Mouse (Mus musculus) liver, embryonic 11.5 days (tissue): ENCODE data around the gene Fbxo45. TPM values are rescaled to one million over a fixed set of nuclear protein-coding genes. Genes with fewer than 3 reads are reported as not detected.
"Not testable (repeated sequence)": the region's sequence is repeated elsewhere in the genome, so short reads cannot be mapped to it uniquely, and the experiment has no call there.

Experiments
- ATAC-seq: fragments of 200-750 bp; cut with Nextera tagmentation; replicated peaks from 2 replicates; pipeline ENCODE4 v1.8.0; 2017; ENCODE audit warnings: moderate number of reproducible peaks, mild to moderate bottlenecking, moderate TSS enrichment, moderate library complexity; ENCODE audit not compliant: low FRiP score
- DNase-seq: peaks from one replicate; pipeline ENCODE4 v3.0.0-alpha.2; 2017; ENCODE audit warnings: low spot score
- H3K27ac ChIP-seq: fragments of 300-500 bp; sonication (generic); 2 replicates; pipeline ENCODE4 v1.5.1; 2014; ENCODE audit warnings: mild to moderate bottlenecking, low read depth, low read length, control low read depth
- H3K27me3 ChIP-seq: fragments of 300-500 bp; sonication (generic); replicated peaks from 2 replicates; pipeline ENCODE4 v1.6.1; 2014; ENCODE audit warnings: low read length, mixed read lengths; ENCODE audit not compliant: control insufficient read depth, insufficient read depth
- H3K36me3 ChIP-seq: fragments of 300-500 bp; sonication (generic); 2 replicates; pipeline ENCODE4 v1.6.1; 2014; ENCODE audit warnings: mild to moderate bottlenecking, low read length, moderate library complexity, mixed read lengths; ENCODE audit not compliant: control insufficient read depth, insufficient read depth
- H3K4me1 ChIP-seq: fragments of 300-500 bp; sonication (generic); replicated peaks from 2 replicates; pipeline ENCODE4 v1.6.1; 2014; ENCODE audit warnings: low read length, mixed read lengths; ENCODE audit not compliant: control insufficient read depth, insufficient read depth
- H3K4me2 ChIP-seq: fragments of 300-500 bp; sonication (generic); 2 replicates; pipeline ENCODE4 v1.6.1; 2014; ENCODE audit warnings: mild to moderate bottlenecking, control low read depth, moderate library complexity
- H3K4me3 ChIP-seq: fragments of 300-500 bp; sonication (generic); 2 replicates; pipeline ENCODE4 v1.5.1; 2014; ENCODE audit warnings: low read depth, low read length, control low read depth
- H3K9ac ChIP-seq: fragments of 300-500 bp; sonication (generic); 2 replicates; pipeline ENCODE4 v1.6.1; 2014; ENCODE audit warnings: low read depth, low read length, control low read depth
- H3K9me3 ChIP-seq: fragments of 300-500 bp; sonication (generic); 2 replicates; pipeline ENCODE4 v1.6.1; 2016; ENCODE audit warnings: low read length, inconsistent platforms, mixed read lengths; ENCODE audit not compliant: control insufficient read depth
- WGBS: fragments of 180-500 bp; shearing (Covaris S2); extraction: QIAGEN DNeasy Blood & Tissue Kit; methylation state at CpG from one replicate; pipeline ENCODE4 v1.1.7; 2014; 5-methylcytosine and 5-hydroxymethylcytosine counted together
- polyA plus RNA-seq: library from polyadenylated mRNA; unstranded; fragments of >200 nt; fragmentation: Nextera tagmentation; extraction: Ambion mirVana; gene quantifications from 2 replicates; pipeline ENCODE4 v1.2.1, GENCODE M21; 2014

Fbxo45 gene
- polyA plus RNA-seq, 1 experiment from 2014 or later: 13.0 TPM

DNA sequence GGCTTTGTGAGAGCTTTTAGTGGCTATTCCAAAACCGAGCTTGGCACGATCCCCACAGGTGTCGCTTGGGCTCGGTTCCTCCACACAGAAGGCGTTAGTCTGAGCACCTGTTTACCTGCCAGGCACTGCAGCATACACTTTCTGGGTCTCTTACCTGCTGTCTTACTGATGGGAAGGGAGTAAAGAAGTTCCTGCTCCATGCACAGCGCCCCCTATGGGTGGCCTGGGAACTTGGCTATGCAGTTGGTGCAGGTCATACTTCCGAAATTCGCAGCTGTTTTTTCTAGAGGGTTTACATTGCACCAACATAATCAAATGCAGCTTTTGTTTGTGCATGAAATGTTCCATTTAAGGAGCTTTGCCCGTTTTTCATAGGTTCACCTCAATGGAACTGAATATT is 26.4 kb upstream of the Fbxo45 start:
- Histone ChIP-seq H3K27ac (no peak overlapping the region), H3K4me1 (peaks cover 5% of the 10 kb centered on the region; the same call in 1 of the 2 replicates), H3K4me2 (no peak overlapping the region), H3K9ac (no peak overlapping the region), H3K9me3 (no peaks in the 10 kb centered on the region), H3K36me3 (no peaks in the 10 kb centered on the region), H3K27me3 (no peaks in the 10 kb centered on the region), H3K4me3 (no peak overlapping the region)
- 56% methylated on average over 9 of the region's 9 CpGs for WGBS
- DNase-seq (no peak), ATAC-seq (no peak)

GRCm38 (mm10) chr16:32271291-32271690 is 24.3 kb upstream of the Fbxo45 start, which contains the start of gene Smco1:
TSS of gene Smco1 (plus strand) at chr16:32271468.
- no peak within 1 kb of the TSS for H3K4me3 ChIP-seq
- ATAC-seq (no peak), DNase-seq (no peak)
- H3K27me3 ChIP-seq: no peaks in the 10 kb centered on the region
- no peaks in the 10 kb centered on the region for H3K36me3 ChIP-seq
- no peaks in the 10 kb centered on the region for H3K4me1 ChIP-seq
- no peak within 1 kb of the TSS for H3K9ac ChIP-seq
- no peaks in the 10 kb centered on the region for H3K9me3 ChIP-seq
- no peak within 1 kb of the TSS for H3K27ac ChIP-seq
- no peak within 1 kb of the TSS for H3K4me2 ChIP-seq
- 81% methylated on average over 11 of the region's 11 CpGs for WGBS

GRCm38 (mm10) chr16:32264225-32264624 is 17.3 kb upstream of the Fbxo45 start:
- H3K4me3 ChIP-seq, H3K9ac ChIP-seq, H3K27me3 ChIP-seq, H3K9me3 ChIP-seq, H3K27ac ChIP-seq, ATAC-seq, H3K4me1 ChIP-seq, H3K36me3 ChIP-seq, H3K4me2 ChIP-seq, DNase-seq: not testable (repeated sequence)
- 67% methylated on average over 2 of the region's 2 CpGs for WGBS

- no peaks in the 10 kb centered on the region for H3K36me3 ChIP-seq
- peak overlapping the region; percentile 91 for H3K9ac ChIP-seq
- 0% methylated on average over 39 of the region's 41 CpGs for WGBS
- no peaks in the 10 kb centered on the region for H3K9me3 ChIP-seq
- DNase-seq: peak; percentile 79
- peak overlapping the region; percentile 97 for H3K27ac ChIP-seq
- H3K4me1 ChIP-seq: peaks cover 3% of the 10 kb centered on the region; the same call in 1 of the 2 replicates
- peak; percentile 44 for ATAC-seq
- H3K4me3 ChIP-seq: peak overlapping the region; percentile 92
- no peaks in the 10 kb centered on the region for H3K27me3 ChIP-seq
- H3K4me2 ChIP-seq: peak overlapping the region; percentile 87
Measured at GRCm38 (mm10) chr16:32246351-32246791, 587 bp downstream of the Fbxo45 start.

- Histone ChIP-seq H3K4me1 (peaks cover 3% of the 10 kb centered on the region; the same call in 1 of the 2 replicates), H3K9me3 (no peaks in the 10 kb centered on the region), H3K4me2 (peak overlapping the region; percentile 13; the same call in 1 of the 2 replicates), H3K36me3 (no peaks in the 10 kb centered on the region), H3K9ac (no peak overlapping the region), H3K27me3 (no peaks in the 10 kb centered on the region), H3K27ac (no peak overlapping the region), H3K4me3 (no peak overlapping the region)
- ATAC-seq (no peak), DNase-seq (no peak)
- WGBS: 82% methylated on average over 3 of the region's 3 CpGs
Measured at GRCm38 (mm10) chr16:32243901-32244300, 3.1 kb downstream of the Fbxo45 start.

DNA sequence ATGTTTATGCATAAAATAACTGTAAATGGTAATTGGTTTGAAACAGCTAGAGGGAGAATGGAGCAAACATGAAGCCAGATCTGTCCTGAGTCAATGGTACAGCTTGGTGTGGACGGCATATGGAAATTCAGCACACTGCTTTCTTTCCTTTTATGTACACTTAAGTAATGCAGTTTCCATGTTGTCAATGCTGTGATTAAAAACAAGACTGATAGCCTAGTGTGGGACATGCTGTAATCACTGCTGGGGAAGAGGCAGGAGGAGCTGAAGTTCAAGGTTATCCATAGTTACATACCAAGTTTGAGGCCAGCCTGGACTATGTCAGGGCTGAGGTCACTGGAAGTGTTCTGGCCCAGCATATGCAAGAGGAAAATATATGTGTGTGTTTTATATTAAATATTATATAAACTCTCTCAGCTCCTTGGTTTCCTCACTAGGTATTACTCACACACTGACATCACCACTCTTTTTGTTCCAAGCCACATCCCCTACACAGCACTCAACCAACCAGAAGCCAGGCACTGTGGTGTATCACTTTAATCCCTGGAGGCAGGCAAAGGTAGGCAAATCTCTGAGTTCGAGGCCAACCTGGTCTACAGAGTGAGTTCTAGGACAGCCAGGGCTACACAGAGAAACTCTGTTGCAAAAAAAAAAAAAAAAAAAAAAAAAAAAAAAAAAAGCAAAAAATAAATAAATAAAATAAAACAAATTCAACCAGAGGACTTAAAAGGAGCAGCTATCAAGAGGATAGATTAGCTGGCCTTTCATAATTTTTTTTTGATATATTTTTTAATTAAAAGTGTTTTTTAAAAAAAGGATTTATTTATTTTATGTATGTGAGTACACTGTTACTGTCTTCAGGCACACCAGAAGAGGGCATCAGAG is 7.3 kb downstream of the Fbxo45 start:
- Histone ChIP-seq H3K27ac (no peak overlapping the region), H3K4me1 (no peaks in the 10 kb centered on the region; the same call in 1 of the 2 replicates), H3K9me3 (no peaks in the 10 kb centered on the region), H3K36me3 (peaks cover 9% of the 10 kb centered on the region; the same call in 1 of the 2 replicates), H3K27me3 (no peaks in the 10 kb centered on the region), H3K4me3 (no peak overlapping the region), H3K4me2 (no peak overlapping the region), H3K9ac (no peak overlapping the region)
- DNase-seq (no peak), ATAC-seq (no peak)
- 84% methylated on average over 2 of the region's 2 CpGs for WGBS

- ATAC-seq: no peak
- Histone ChIP-seq H3K4me1 (no peaks in the 10 kb centered on the region), H3K4me2 (no peak overlapping the region), H3K9me3 (no peaks in the 10 kb centered on the region), H3K27ac (no peak overlapping the region), H3K27me3 (no peaks in the 10 kb centered on the region), H3K4me3 (no peak overlapping the region), H3K36me3 (peaks cover 9% of the 10 kb centered on the region; the same call in 1 of the 2 replicates), H3K9ac (no peak overlapping the region)
- DNase-seq: no peak
- 90% methylated on average over 19 of the region's 19 CpGs for WGBS
Measured at GRCm38 (mm10) chr16:32237930-32238680, 8.9 kb downstream of the Fbxo45 start.

DNA sequence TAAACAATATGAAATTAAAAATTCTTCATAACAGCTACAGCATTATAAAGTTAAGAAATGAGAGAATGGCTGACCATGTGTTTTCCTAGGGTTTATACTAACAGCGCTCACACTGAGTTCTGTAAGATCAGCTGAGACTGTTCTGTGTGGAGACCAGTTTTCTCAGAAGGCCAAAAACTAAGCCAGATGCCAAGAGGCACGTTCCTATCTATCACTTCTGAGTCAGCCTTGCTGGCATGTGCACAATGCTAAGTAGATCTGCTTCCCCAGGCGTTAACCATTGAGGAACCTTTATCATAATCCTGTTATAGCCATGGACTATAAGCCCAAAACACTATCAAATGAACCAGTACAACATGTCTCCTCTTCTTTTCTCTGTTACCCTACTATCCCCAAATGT is 14.9 kb downstream of the Fbxo45 start:
- H3K4me1 ChIP-seq, H3K27me3 ChIP-seq, H3K9me3 ChIP-seq, H3K27ac ChIP-seq, H3K9ac ChIP-seq, H3K36me3 ChIP-seq, H3K4me3 ChIP-seq, ATAC-seq, DNase-seq, H3K4me2 ChIP-seq: not testable (repeated sequence)
- WGBS: 80% methylated on average over 3 of the region's 3 CpGs
